Mouse (Mus musculus) kidney, adult 2 months (tissue): ENCODE results near the gene Sox12. TPM values are rescaled to one million over a fixed set of nuclear protein-coding genes. Genes with fewer than 3 reads are reported as not detected.

Experiments used
- DNase-seq: peaks from one replicate; pipeline ENCODE4 v3.0.0; 2021
- H3K27ac ChIP-seq: fragments of 200-500 bp; 2 replicates; pipeline ENCODE4 v1.5.1; 2012; ENCODE audit warnings: low read depth, low read length, control low read depth, inconsistent platforms; ENCODE audit not compliant: insufficient read depth
- H3K27me3 ChIP-seq: fragments of 200-500 bp; replicated peaks from 2 replicates; pipeline ENCODE4 v1.6.1; 2012; ENCODE audit warnings: mild to moderate bottlenecking, moderate library complexity, low read length, inconsistent platforms; ENCODE audit not compliant: control insufficient read depth, insufficient read depth
- H3K36me3 ChIP-seq: fragments of 200-500 bp; 2 replicates; pipeline ENCODE4 v1.6.1; 2012; ENCODE audit warnings: mild to moderate bottlenecking, moderate library complexity, low read length, inconsistent platforms; ENCODE audit not compliant: control insufficient read depth, insufficient read depth
- H3K4me1 ChIP-seq: fragments of 200-500 bp; 2 replicates; pipeline ENCODE4 v1.6.1; 2011; ENCODE audit warnings: low read length; ENCODE audit not compliant: control insufficient read depth, insufficient read depth
- H3K4me3 ChIP-seq: fragments of 200-500 bp; 2 replicates; pipeline ENCODE4 v1.5.1; 2011; ENCODE audit warnings: mild to moderate bottlenecking, low read depth, low read length, control low read depth; ENCODE audit not compliant: insufficient read depth
- CTCF ChIP-seq: fragments of 200-500 bp; conservative IDR thresholded peaks from 2 replicates; pipeline ENCODE4 v1.5.1; 2011; ENCODE audit warnings: low read depth, mild to moderate bottlenecking, control low read depth, low read length, moderate library complexity, mixed read lengths; ENCODE audit not compliant: insufficient read depth, insufficient read length
- POLR2A ChIP-seq: fragments of 200-500 bp; IDR thresholded peaks from one replicate; pipeline ENCODE4 v1.6.1; 2011; ENCODE audit warnings: low read depth, low read length, control low read depth
- WGBS: fragments of 180-500 bp; shearing (Covaris S2); methylation state at CpG from one replicate; pipeline ENCODE4 v1.1.7; 2018; 5-methylcytosine and 5-hydroxymethylcytosine counted together
- polyA plus RNA-seq: library from polyadenylated mRNA; depleted of rRNA; stranded (reverse); fragments of >200 nt; gene quantifications from 2 replicates; pipeline ENCODE4 v1.2.3, GENCODE M21; 2012

Sox12 gene
- polyA plus RNA-seq, 1 experiment, result 9.1 TPM

GRCm38 (mm10) chr2:152357254-152357653 is 40.6 kb downstream of the Sox12 start:
- no peak overlapping the region for H3K4me3 ChIP-seq
- no peak for DNase-seq
- 0 out of 2 replicates have a peak, but pooled peaks cover 3% of the 10 kb centered on the region for H3K4me1 ChIP-seq
- H3K27ac ChIP-seq, result no peak overlapping the region
- no peaks in the 10 kb centered on the region for H3K27me3 ChIP-seq
- H3K36me3 ChIP-seq, result no peaks in the 10 kb centered on the region
- TF ChIP-seq POLR2A, result no peak
- TF ChIP-seq CTCF, result no peak
- WGBS, result 86% methylated on average over 3 of the region's 3 CpGs

- Histone ChIP-seq H3K27ac (no peak overlapping the region), H3K27me3 (no peaks in the 10 kb centered on the region), H3K4me3 (no peak overlapping the region), H3K36me3 (no peaks in the 10 kb centered on the region), H3K4me1 (no peaks in the 10 kb centered on the region)
- TF ChIP-seq CTCF (no peak), POLR2A (no peak)
- WGBS, result 86% methylated on average over 8 of the region's 8 CpGs
- DNase-seq, result peak; percentile 87
Observed at GRCm38 (mm10) chr2:152349842-152350540, 47.9 kb downstream of the Sox12 start.

GRCm38 (mm10) chr2:152349205-152349604 is 48.7 kb downstream of the Sox12 start:
- Histone ChIP-seq H3K4me1 (no peaks in the 10 kb centered on the region), H3K27me3 (no peaks in the 10 kb centered on the region), H3K27ac (no peak overlapping the region), H3K4me3 (no peak overlapping the region), H3K36me3 (no peaks in the 10 kb centered on the region)
- no peak for DNase-seq
- WGBS, result 92% methylated on average over 6 of the region's 6 CpGs
- TF ChIP-seq CTCF (no peak), POLR2A (no peak)

GRCm38 (mm10) chr2:152347722-152348121 is 50.1 kb downstream of the Sox12 start:
- Histone ChIP-seq H3K27ac (no peak overlapping the region), H3K36me3 (no peaks in the 10 kb centered on the region), H3K4me1 (no peaks in the 10 kb centered on the region), H3K4me3 (no peak overlapping the region), H3K27me3 (no peaks in the 10 kb centered on the region)
- DNase-seq, result no peak
- 87% methylated on average over 2 of the region's 2 CpGs for WGBS
- TF ChIP-seq CTCF (no peak), POLR2A (no peak)

- Histone ChIP-seq H3K27ac (peak overlapping the region; percentile 19; the same call in 1 of the 2 replicates), H3K36me3 (no peaks in the 10 kb centered on the region), H3K4me1 (no peaks in the 10 kb centered on the region), H3K27me3 (no peaks in the 10 kb centered on the region), H3K4me3 (no peak overlapping the region)
- 52% methylated on average over 9 of the region's 9 CpGs for WGBS
- no peak for TF ChIP-seq POLR2A
- no peak for TF ChIP-seq CTCF
- DNase-seq, result no peak
Observed at GRCm38 (mm10) chr2:152346776-152347465, 50.9 kb downstream of the Sox12 start.

GRCm38 (mm10) chr2:152345393-152345792 is 52.5 kb downstream of the Sox12 start:
- no peak for DNase-seq
- WGBS, result 90% methylated on average over 6 of the region's 6 CpGs
- Histone ChIP-seq H3K4me1 (no peaks in the 10 kb centered on the region), H3K4me3 (no peak overlapping the region), H3K36me3 (no peaks in the 10 kb centered on the region), H3K27me3 (no peaks in the 10 kb centered on the region), H3K27ac (no peak overlapping the region)
- TF ChIP-seq CTCF (no peak), POLR2A (no peak)

- H3K4me3 ChIP-seq, result no peak overlapping the region
- H3K27ac ChIP-seq, result no peak overlapping the region
- no peak for DNase-seq
- H3K27me3 ChIP-seq, result no peaks in the 10 kb centered on the region
- H3K36me3 ChIP-seq, result no peaks in the 10 kb centered on the region
- TF ChIP-seq CTCF (no peak), POLR2A (no peak)
- no peaks in the 10 kb centered on the region for H3K4me1 ChIP-seq
- WGBS, result 91% methylated on average over 5 of the region's 5 CpGs
Observed at GRCm38 (mm10) chr2:152344909-152345308, 53.0 kb downstream of the Sox12 start.
